Mouse (Mus musculus) liver, embryonic 13.5 days (tissue): ENCODE results near the gene Msl1. TPM values are rescaled to one million over a fixed set of nuclear protein-coding genes. Genes with fewer than 3 reads are reported as not detected.

Experiments
- ATAC-seq: fragments of 200-750 bp; cut with Nextera tagmentation; 2 replicates; pipeline ENCODE4 v1.8.0; 2017; ENCODE audit warnings: low read depth, mild to moderate bottlenecking, moderate number of reproducible peaks, moderate library complexity
- DNase-seq: peaks from one replicate; pipeline ENCODE4 v3.0.0; 2022
- H3K27ac ChIP-seq: fragments of 300-500 bp; sonication (generic); 2 replicates; pipeline ENCODE4 v1.5.1; 2015; ENCODE audit warnings: moderate library complexity, mild to moderate bottlenecking, inconsistent platforms
- H3K27me3 ChIP-seq: fragments of 300-500 bp; sonication (generic); 2 replicates; pipeline ENCODE4 v1.6.1; 2015; ENCODE audit warnings: mild to moderate bottlenecking, inconsistent platforms
- H3K36me3 ChIP-seq: fragments of 300-500 bp; sonication (generic); 2 replicates; pipeline ENCODE4 v1.6.1; 2015; ENCODE audit warnings: mild to moderate bottlenecking, inconsistent platforms
- H3K4me1 ChIP-seq: fragments of 300-500 bp; sonication (generic); replicated peaks from 2 replicates; pipeline ENCODE4 v1.6.1; 2015; ENCODE audit warnings: inconsistent platforms
- H3K4me2 ChIP-seq: fragments of 300-500 bp; sonication (generic); 2 replicates; pipeline ENCODE4 v1.6.1; 2015; ENCODE audit warnings: inconsistent platforms, mild to moderate bottlenecking, moderate library complexity
- H3K4me3 ChIP-seq: fragments of 300-500 bp; sonication (generic); replicated peaks from 2 replicates; pipeline ENCODE4 v1.5.1; 2015; ENCODE audit warnings: mild to moderate bottlenecking, inconsistent platforms
- H3K9ac ChIP-seq: fragments of 300-500 bp; sonication (generic); 2 replicates; pipeline ENCODE4 v1.6.1; 2015; ENCODE audit warnings: mild to moderate bottlenecking, inconsistent platforms
- H3K9me3 ChIP-seq: fragments of 300-500 bp; sonication (generic); replicated peaks from 2 replicates; pipeline ENCODE4 v1.6.1; 2016; ENCODE audit warnings: inconsistent platforms
- WGBS: fragments of 180-500 bp; shearing (Covaris S2); methylation state at CpG from one replicate; pipeline ENCODE4 v1.1.7; 2015; ENCODE audit not compliant: insufficient replicate concordance; 5-methylcytosine and 5-hydroxymethylcytosine counted together
- polyA plus RNA-seq: library from polyadenylated mRNA; unstranded; fragments of >200 nt; fragmentation: Nextera tagmentation; extraction: Ambion mirVana; gene quantifications from 2 replicates; pipeline ENCODE4 v1.2.1, GENCODE M21; 2015

Gene Msl1
- polyA plus RNA-seq, 1 experiment from 2014 or later = 6.8 TPM

GRCm38 (mm10) chr11:98782651-98783235, 12.6 kb upstream of the Msl1 start:
- H3K9me3 ChIP-seq = no peaks in the 10 kb centered on the region
- ATAC-seq (no peak), DNase-seq (no peak)
- peak overlapping the region; percentile 86 for H3K27ac ChIP-seq
- H3K4me3 ChIP-seq = peak overlapping the region; percentile 62
- peak overlapping the region; percentile 74 for H3K9ac ChIP-seq
- WGBS = 12% methylated on average over 17 of the region's 17 CpGs
- H3K36me3 ChIP-seq = no peaks in the 10 kb centered on the region
- 0 out of 2 replicates have a peak, but pooled peaks cover 3% of the 10 kb centered on the region for H3K27me3 ChIP-seq
- peak overlapping the region; percentile 80 for H3K4me2 ChIP-seq
- H3K4me1 ChIP-seq = peaks cover 72% of the 10 kb centered on the region

- Histone ChIP-seq H3K9me3 (no peaks in the 10 kb centered on the region), H3K36me3 (no peaks in the 10 kb centered on the region), H3K27ac (peak overlapping the region; percentile 86), H3K4me3 (peak overlapping the region; percentile 62), H3K9ac (peak overlapping the region; percentile 74), H3K27me3 (0 out of 2 replicates have a peak, but pooled peaks cover 3% of the 10 kb centered on the region), H3K4me2 (peak overlapping the region; percentile 80), H3K4me1 (peaks cover 73% of the 10 kb centered on the region)
- WGBS = under 1% methylated on average over 20 of the region's 20 CpGs
- ATAC-seq (peak; percentile 77), DNase-seq (peak; percentile 73)
Observed at GRCm38 (mm10) chr11:98783236-98783696, 12.1 kb upstream of the Msl1 start.

GRCm38 (mm10) chr11:98784139-98784538, 11.2 kb upstream of the Msl1 start:
- H3K27ac ChIP-seq = peak overlapping the region; percentile 86
- 0 out of 2 replicates have a peak overlapping the region, but pooled peaks have one; percentile 74 for H3K9ac ChIP-seq
- no peaks in the 10 kb centered on the region for H3K9me3 ChIP-seq

GRCm38 (mm10) chr11:98785214-98785613, 10.1 kb upstream of the Msl1 start:
- WGBS = 62% methylated on average over 10 of the region's 10 CpGs
- H3K4me3 ChIP-seq = no peak overlapping the region
- H3K36me3 ChIP-seq = no peaks in the 10 kb centered on the region
- H3K4me2 ChIP-seq = no peak overlapping the region
- no peaks in the 10 kb centered on the region for H3K9me3 ChIP-seq
- H3K27ac ChIP-seq = peak overlapping the region; percentile 71
- ATAC-seq (no peak), DNase-seq (no peak)
- H3K27me3 ChIP-seq = 0 out of 2 replicates have a peak, but pooled peaks cover 3% of the 10 kb centered on the region
- peaks cover 91% of the 10 kb centered on the region for H3K4me1 ChIP-seq
- H3K9ac ChIP-seq = no peak overlapping the region

More at GRCm38 (mm10) chr11:98784139-98784538, 11.2 kb upstream of the Msl1 start:
- Histone ChIP-seq H3K4me3 (no peak overlapping the region), H3K4me2 (peak overlapping the region; percentile 80; the same call in 1 of the 2 replicates), H3K36me3 (no peaks in the 10 kb centered on the region), H3K4me1 (peaks cover 81% of the 10 kb centered on the region), H3K27me3 (0 out of 2 replicates have a peak, but pooled peaks cover 3% of the 10 kb centered on the region)
- 58% methylated on average over 4 of the region's 4 CpGs for WGBS
- no peak for ATAC-seq
- DNase-seq = no peak

GRCm38 (mm10) chr11:98785772-98786281, 9.5 kb upstream of the Msl1 start:
- WGBS = 6% methylated on average over 12 of the region's 12 CpGs
- H3K4me3 ChIP-seq = peak overlapping the region; percentile 19; the same call in 1 of the 2 replicates
- DNase-seq = no peak
- no peaks in the 10 kb centered on the region for H3K9me3 ChIP-seq
- H3K27ac ChIP-seq = peak overlapping the region; percentile 71
- H3K27me3 ChIP-seq = 0 out of 2 replicates have a peak, but pooled peaks cover 3% of the 10 kb centered on the region
- H3K4me2 ChIP-seq = peak overlapping the region; percentile 52
- ATAC-seq = no peak
- H3K9ac ChIP-seq = peak overlapping the region; percentile 55; the same call in 1 of the 2 replicates
- H3K36me3 ChIP-seq = no peaks in the 10 kb centered on the region
- peaks cover 94% of the 10 kb centered on the region for H3K4me1 ChIP-seq

GRCm38 (mm10) chr11:98786359-98787214, 8.7 kb upstream of the Msl1 start:
- peaks cover 95% of the 10 kb centered on the region for H3K4me1 ChIP-seq
- DNase-seq (peak; percentile 85), ATAC-seq (peak; percentile 39)
- H3K9ac ChIP-seq = peak overlapping the region; percentile 55; the same call in 1 of the 2 replicates
- no peaks in the 10 kb centered on the region for H3K9me3 ChIP-seq
- H3K4me3 ChIP-seq = peak overlapping the region; percentile 19; the same call in 1 of the 2 replicates
- peak overlapping the region; percentile 52 for H3K4me2 ChIP-seq
- 0 out of 2 replicates have a peak, but pooled peaks cover 3% of the 10 kb centered on the region for H3K27me3 ChIP-seq
- 4% methylated on average over 14 of the region's 15 CpGs for WGBS
- peak overlapping the region; percentile 71 for H3K27ac ChIP-seq
- H3K36me3 ChIP-seq = no peaks in the 10 kb centered on the region

- Histone ChIP-seq H3K4me1 (peaks cover 95% of the 10 kb centered on the region), H3K27me3 (0 out of 2 replicates have a peak, but pooled peaks cover 3% of the 10 kb centered on the region), H3K4me3 (no peak overlapping the region), H3K36me3 (no peaks in the 10 kb centered on the region), H3K9me3 (no peaks in the 10 kb centered on the region), H3K27ac (peak overlapping the region; percentile 65), H3K9ac (no peak overlapping the region), H3K4me2 (no peak overlapping the region; the same call in 1 of the 2 replicates)
- 31% methylated on average over 7 of the region's 7 CpGs for WGBS
- ATAC-seq (no peak), DNase-seq (no peak)
Observed at GRCm38 (mm10) chr11:98787229-98787628, 8.1 kb upstream of the Msl1 start.

- WGBS = 76% methylated on average over 1 of the region's 1 CpGs
- H3K4me1 ChIP-seq = peaks cover 95% of the 10 kb centered on the region
- no peak overlapping the region for H3K9ac ChIP-seq
- ATAC-seq (no peak), DNase-seq (no peak)
- H3K4me2 ChIP-seq = no peak overlapping the region
- 0 out of 2 replicates have a peak, but pooled peaks cover 3% of the 10 kb centered on the region for H3K27me3 ChIP-seq
- no peaks in the 10 kb centered on the region for H3K36me3 ChIP-seq
- H3K27ac ChIP-seq = peak overlapping the region; percentile 65
- H3K4me3 ChIP-seq = no peak overlapping the region
- no peaks in the 10 kb centered on the region for H3K9me3 ChIP-seq
Observed at GRCm38 (mm10) chr11:98787691-98788090, 7.6 kb upstream of the Msl1 start.

GRCm38 (mm10) chr11:98788139-98788538, 7.2 kb upstream of the Msl1 start:
- no peak overlapping the region for H3K4me3 ChIP-seq
- H3K9me3 ChIP-seq = no peaks in the 10 kb centered on the region
- no peaks in the 10 kb centered on the region for H3K36me3 ChIP-seq
- 87% methylated on average over 5 of the region's 5 CpGs for WGBS
- DNase-seq (no peak), ATAC-seq (no peak)
- peak overlapping the region; percentile 70 for H3K9ac ChIP-seq
- H3K4me2 ChIP-seq = peak overlapping the region; percentile 81
- 0 out of 2 replicates have a peak, but pooled peaks cover 3% of the 10 kb centered on the region for H3K27me3 ChIP-seq
- peaks cover 94% of the 10 kb centered on the region for H3K4me1 ChIP-seq
- H3K27ac ChIP-seq = peak overlapping the region; percentile 80

GRCm38 (mm10) chr11:98788550-98789218, 6.6 kb upstream of the Msl1 start:
- WGBS = 10% methylated on average over 18 of the region's 18 CpGs
- DNase-seq (peak; percentile 79), ATAC-seq (peak; percentile 81)
- peak overlapping the region; percentile 80 for H3K27ac ChIP-seq
- H3K4me3 ChIP-seq = peak overlapping the region; percentile 58
- H3K9ac ChIP-seq = peak overlapping the region; percentile 70
- peaks cover 94% of the 10 kb centered on the region for H3K4me1 ChIP-seq
- H3K4me2 ChIP-seq = peak overlapping the region; percentile 81
- H3K36me3 ChIP-seq = no peaks in the 10 kb centered on the region
- 0 out of 2 replicates have a peak, but pooled peaks cover 3% of the 10 kb centered on the region for H3K27me3 ChIP-seq
- no peaks in the 10 kb centered on the region for H3K9me3 ChIP-seq
